In genomic region chr2:34468559-34469141, GRCm38 (mm10) we compare ENCODE assay signal across 16 mouse cellular contexts.
DNase-seq lines count a peak whose midpoint lies in the region; ATAC-seq lines count a peak whose summit lies in the region.
"Had no signal": no experiment of that assay in that cellular context is flagged by ENCODE, and none has a peak within 500 bp of the region (broad histone marks: within the 10 kb centered on the region; RNA-seq: fewer than 3 reads in every experiment).

No protein-coding gene starts in this region.

- 0 out of 2 replicates have a peak, but pooled peaks have one; percentile 52 for ATAC-seq in lung, embryonic 15.5 days (ENCODE audit: borderline replicate concordance, extremely low read depth, low FRiP score, low TSS enrichment)
- ATAC-seq in hindbrain, embryonic 11.5 days (ENCODE audit: low FRiP score), result no peak
- ATAC-seq: forebrain, embryonic 16.5 days; inflammation-experienced regulatory T-cells, adult 6 months had no signal

- H3K27me3 ChIP-seq in lung, embryonic 15.5 days, result no peaks in the 10 kb centered on the region
- H3K27me3 ChIP-seq in hindbrain, embryonic 11.5 days (ENCODE audit: control insufficient read depth, insufficient read depth, low read length), result no peaks in the 10 kb centered on the region
- H3K27me3 ChIP-seq: heart, embryonic 15.5 days; limb, embryonic 13.5 days; neural tube, embryonic 12.5 days had no signal

- peak; percentile 68 to 82 for DNase-seq in adrenal gland, adult (ENCODE audit: inconsistent age in 2 of 2, low spot score in 1 of 2)
- DNase-seq in adrenal gland, postnatal 4 days (ENCODE audit: low spot score in 2 of 2), result no peak
- no peak for DNase-seq in lung, postnatal 10 days
- peak; percentile 59 for DNase-seq in NIH3T3 (ENCODE audit: low read depth)
- DNase-seq in brain, adult 2 months (ENCODE audit: low read depth, low spot score), result peak; percentile 27
- DNase-seq in cerebellum, postnatal 36 days, result no peak
- no peak for DNase-seq in hindbrain, embryonic 11.5 days (ENCODE audit: low spot score)
- DNase-seq: cerebellum, adult 18-20 months; right cerebral cortex, postnatal 14 days; thymus, postnatal 36 days had no signal

- peaks cover 10% of the 10 kb centered on the region for H3K4me1 ChIP-seq in lung, embryonic 15.5 days
- H3K4me1 ChIP-seq in hindbrain, embryonic 11.5 days (replicated peaks; ENCODE audit: control insufficient read depth, insufficient read depth, low read length), result no peaks in the 10 kb centered on the region
- H3K4me1 ChIP-seq: neural tube, embryonic 12.5 days had no signal

- no peak overlapping the region for H3K9ac ChIP-seq in lung, embryonic 15.5 days
- no peak overlapping the region for H3K9ac ChIP-seq in hindbrain, embryonic 11.5 days (ENCODE audit: low read depth, low read length)
- H3K9ac ChIP-seq: heart, embryonic 15.5 days; limb, embryonic 13.5 days; neural tube, embryonic 12.5 days had no signal

- H3K9me3 ChIP-seq in lung, embryonic 15.5 days, result no peaks in the 10 kb centered on the region
- H3K9me3 ChIP-seq in hindbrain, embryonic 11.5 days (ENCODE audit: control insufficient read depth, low read length), result no peaks in the 10 kb centered on the region
- H3K9me3 ChIP-seq: heart, embryonic 15.5 days; limb, embryonic 13.5 days; neural tube, embryonic 12.5 days had no signal

- H3K4me3 ChIP-seq in lung, embryonic 15.5 days, result no peak overlapping the region
- no peak overlapping the region for H3K4me3 ChIP-seq in hindbrain, embryonic 11.5 days (ENCODE audit: low read depth, low read length)
- H3K4me3 ChIP-seq: heart, embryonic 15.5 days; limb, embryonic 13.5 days; neural tube, embryonic 12.5 days had no signal

- H3K36me3 ChIP-seq in lung, embryonic 15.5 days, result no peaks in the 10 kb centered on the region
- H3K36me3 ChIP-seq in hindbrain, embryonic 11.5 days (ENCODE audit: control insufficient read depth, insufficient read depth, low read length), result no peaks in the 10 kb centered on the region
- H3K36me3 ChIP-seq: heart, embryonic 15.5 days; limb, embryonic 13.5 days; neural tube, embryonic 12.5 days had no signal

- H3K4me2 ChIP-seq in lung, embryonic 15.5 days, result no peak overlapping the region
- no peak overlapping the region for H3K4me2 ChIP-seq in hindbrain, embryonic 11.5 days (replicated peaks; ENCODE audit: low read depth, low read length)
- H3K4me2 ChIP-seq: heart, embryonic 15.5 days; limb, embryonic 13.5 days; neural tube, embryonic 12.5 days had no signal

- 29% methylated on average over 7 of the region's 7 CpGs for WGBS in lung, embryonic 15.5 days
- 79% methylated on average over 7 of the region's 7 CpGs for WGBS in hindbrain, embryonic 11.5 days

- no peak overlapping the region for H3K27ac ChIP-seq in lung, embryonic 15.5 days
- H3K27ac ChIP-seq in hindbrain, embryonic 11.5 days (ENCODE audit: low read depth, low read length), result no peak overlapping the region
- H3K27ac ChIP-seq: heart, embryonic 15.5 days; limb, embryonic 13.5 days; neural tube, embryonic 12.5 days had no signal

Comparison
In these comparisons a context has a peak if more than half of its experiments do, and no peak if none do; other contexts are left out.
1. DNase-seq: peak in adrenal gland, adult (2 of 2), NIH3T3 (single experiment) and brain, adult 2 months (single experiment); none in adrenal gland, postnatal 4 days (0 of 2), lung, postnatal 10 days (single experiment), cerebellum, postnatal 36 days (0 of 2) and hindbrain, embryonic 11.5 days (single experiment).